Mouse (Mus musculus) cerebral cortex, adult 2 months (tissue): ENCODE data around the gene Gm20696.

ENCODE experiments used
- WGBS: fragments of 180-500 bp; shearing (Covaris S2); methylation state at CpG from one replicate; pipeline ENCODE4 v1.1.7; 2018; 5-methylcytosine and 5-hydroxymethylcytosine counted together

Gm20696 gene

GRCm38 (mm10) chr6:99443460-99443859, 223.1 kb downstream of the Gm20696 start:
- WGBS: 50% methylated on average over 5 of the region's 5 CpGs

GRCm38 (mm10) chr6:99441100-99441499, 225.5 kb downstream of the Gm20696 start:
- 56% methylated on average over 7 of the region's 7 CpGs for WGBS

- 78% methylated on average over 2 of the region's 2 CpGs for WGBS
Measured at GRCm38 (mm10) chr6:99440606-99441005, 226.0 kb downstream of the Gm20696 start.

- 35% methylated on average over 9 of the region's 9 CpGs for WGBS
Measured at GRCm38 (mm10) chr6:99439878-99440361, 226.7 kb downstream of the Gm20696 start.

- 41% methylated on average over 9 of the region's 9 CpGs for WGBS
Measured at GRCm38 (mm10) chr6:99439214-99439877, 227.3 kb downstream of the Gm20696 start.

- WGBS: 84% methylated on average over 6 of the region's 6 CpGs
Measured at GRCm38 (mm10) chr6:99436371-99436770, 230.2 kb downstream of the Gm20696 start.

- 94% methylated on average over 10 of the region's 10 CpGs for WGBS
Measured at GRCm38 (mm10) chr6:99435140-99435539, 231.5 kb downstream of the Gm20696 start.

- WGBS: 94% methylated on average over 9 of the region's 9 CpGs
Measured at GRCm38 (mm10) chr6:99433006-99433405, 233.6 kb downstream of the Gm20696 start.

- WGBS: 65% methylated on average over 4 of the region's 4 CpGs
Measured at GRCm38 (mm10) chr6:99431941-99432340, 234.7 kb downstream of the Gm20696 start.

GRCm38 (mm10) chr6:99430560-99430959, 236.0 kb downstream of the Gm20696 start:
- 87% methylated on average over 14 of the region's 14 CpGs for WGBS

GRCm38 (mm10) chr6:99429378-99430131, 237.0 kb downstream of the Gm20696 start:
- WGBS: 85% methylated on average over 16 of the region's 16 CpGs

- 72% methylated on average over 2 of the region's 2 CpGs for WGBS
Measured at GRCm38 (mm10) chr6:99428961-99429360, 237.6 kb downstream of the Gm20696 start.

GRCm38 (mm10) chr6:99427301-99427700, 239.3 kb downstream of the Gm20696 start:
- WGBS: 80% methylated on average over 4 of the region's 4 CpGs

- WGBS: 67% methylated on average over 3 of the region's 3 CpGs
Measured at GRCm38 (mm10) chr6:99425044-99425443, 241.6 kb downstream of the Gm20696 start.

- WGBS: 57% methylated on average over 8 of the region's 8 CpGs
Measured at GRCm38 (mm10) chr6:99420666-99421065, 245.9 kb downstream of the Gm20696 start.

GRCm38 (mm10) chr6:99412598-99412997, 254.0 kb downstream of the Gm20696 start:
- WGBS: 89% methylated on average over 6 of the region's 6 CpGs

- 79% methylated on average over 5 of the region's 5 CpGs for WGBS
Measured at GRCm38 (mm10) chr6:99409602-99410001, 257.0 kb downstream of the Gm20696 start.

- WGBS: 88% methylated on average over 4 of the region's 4 CpGs
Measured at GRCm38 (mm10) chr6:99408880-99409279, 257.7 kb downstream of the Gm20696 start.

- WGBS: 73% methylated on average over 6 of the region's 6 CpGs
Measured at GRCm38 (mm10) chr6:99403755-99404390, 262.7 kb downstream of the Gm20696 start.

GRCm38 (mm10) chr6:99402941-99403340, 263.7 kb downstream of the Gm20696 start:
- 76% methylated on average over 9 of the region's 9 CpGs for WGBS

GRCm38 (mm10) chr6:99402370-99402769, 264.2 kb downstream of the Gm20696 start:
- WGBS: 87% methylated on average over 3 of the region's 3 CpGs

GRCm38 (mm10) chr6:99401801-99402200, 264.8 kb downstream of the Gm20696 start:
- WGBS: 84% methylated on average over 6 of the region's 6 CpGs
